Mouse (Mus musculus): ENCODE results near the gene Timm22. TPM values are rescaled to one million over a fixed set of nuclear protein-coding genes. Genes with fewer than 3 reads are reported as not detected.

Timm22 gene
- polyA plus RNA-seq, 1 experiment = 17.4 TPM

GRCm38 (mm10) chr11:76461201-76461600 is 54.4 kb downstream of the Timm22 start:
- Histone ChIP-seq H3K4me1 (ENCODE audit: control insufficient read depth, insufficient read depth, low read length) (no peaks in the 10 kb centered on the region), H3K36me3 (ENCODE audit: control insufficient read depth, insufficient read depth, low read length) (no peaks in the 10 kb centered on the region), H3K27me3 (replicated peaks; ENCODE audit: control insufficient read depth, insufficient read depth, low read length) (no peaks in the 10 kb centered on the region), H3K27ac (ENCODE audit: insufficient read depth, low read depth, low read length) (no peak overlapping the region), H3K4me3 (ENCODE audit: insufficient read depth, low read depth, low read length) (no peak overlapping the region)
- TF ChIP-seq POLR2A (IDR thresholded peaks at IDR 0.05; ENCODE audit: low read depth, low read length) = no peak
- no peak for TF ChIP-seq CTCF (conservative IDR thresholded peaks at IDR 0.05; ENCODE audit: insufficient read depth, insufficient read length, low read depth, low read length)
- WGBS = 57% methylated on average over 6 of the region's 6 CpGs
- DNase-seq = no peak

GRCm38 (mm10) chr11:76461696-76462095 is 54.9 kb downstream of the Timm22 start:
- TF ChIP-seq POLR2A (IDR thresholded peaks at IDR 0.05; ENCODE audit: low read depth, low read length) (no peak), CTCF (conservative IDR thresholded peaks at IDR 0.05; ENCODE audit: insufficient read depth, insufficient read length, low read depth, low read length) (no peak)
- 88% methylated on average over 5 of the region's 5 CpGs for WGBS
- no peak for DNase-seq
- Histone ChIP-seq H3K4me1 (ENCODE audit: control insufficient read depth, insufficient read depth, low read length) (no peaks in the 10 kb centered on the region), H3K36me3 (ENCODE audit: control insufficient read depth, insufficient read depth, low read length) (no peaks in the 10 kb centered on the region), H3K27me3 (replicated peaks; ENCODE audit: control insufficient read depth, insufficient read depth, low read length) (no peaks in the 10 kb centered on the region), H3K4me3 (ENCODE audit: insufficient read depth, low read depth, low read length) (no peak overlapping the region), H3K27ac (ENCODE audit: insufficient read depth, low read depth, low read length) (no peak overlapping the region)

- Histone ChIP-seq H3K4me3 (ENCODE audit: insufficient read depth, low read depth, low read length) (no peak overlapping the region), H3K4me1 (ENCODE audit: control insufficient read depth, insufficient read depth, low read length) (0 out of 2 replicates have a peak, but pooled peaks cover 4% of the 10 kb centered on the region), H3K27me3 (replicated peaks; ENCODE audit: control insufficient read depth, insufficient read depth, low read length) (no peaks in the 10 kb centered on the region), H3K27ac (ENCODE audit: insufficient read depth, low read depth, low read length) (no peak overlapping the region), H3K36me3 (ENCODE audit: control insufficient read depth, insufficient read depth, low read length) (no peaks in the 10 kb centered on the region)
- no peak for DNase-seq
- no peak for TF ChIP-seq CTCF (conservative IDR thresholded peaks at IDR 0.05; ENCODE audit: insufficient read depth, insufficient read length, low read depth, low read length)
- no peak for TF ChIP-seq POLR2A (IDR thresholded peaks at IDR 0.05; ENCODE audit: low read depth, low read length)
- 79% methylated on average over 4 of the region's 4 CpGs for WGBS
These were observed 59.1 kb downstream of the Timm22 start for GRCm38 (mm10) chr11:76465879-76466278.

Other genes with a start within 250 kb of the Timm22 start
- 46.2 and 47.5 TPM in 2 replicates for gene Vps53, start 227.3 kb upstream of the Timm22 start, polyA plus RNA-seq (2012; rRNA removed)
- 5.8 and 6.1 TPM in 2 replicates for gene Fam57a, start 227.3 kb upstream of the Timm22 start, polyA plus RNA-seq (2012; rRNA removed)
- gene Dbil5, start 189.3 kb upstream of the Timm22 start, polyA plus RNA-seq (2012; rRNA removed) = 0.58 and 1.1 TPM in 2 replicates
- gene Gemin4, start 189.3 kb upstream of the Timm22 start, polyA plus RNA-seq (2012; rRNA removed) = 5.1 TPM in 2 replicates
- 8.7 and 9.3 TPM in 2 replicates for gene Mrm3, start 163.2 kb upstream of the Timm22 start, polyA plus RNA-seq (2012; rRNA removed)
- 16.2 and 28.0 TPM in 2 replicates for gene Glod4, start 163.2 kb upstream of the Timm22 start, polyA plus RNA-seq (2012; rRNA removed)
- 10.0 and 10.6 TPM in 2 replicates for gene Nxn, start 7.8 kb upstream of the Timm22 start, polyA plus RNA-seq (2012; rRNA removed)
- gene Abr, start 215.4 kb downstream of the Timm22 start, polyA plus RNA-seq (2012; rRNA removed) = 33.2 and 40.8 TPM in 2 replicates

Measured in kidney, adult 2 months (tissue).